Mouse (Mus musculus) G1E (cell line): ENCODE measurements around the gene Ndufa11.

Source experiments
- CTCF ChIP-seq: IDR thresholded peaks from 2 replicates; pipeline ENCODE4 v1.5.1; 2012; ENCODE audit warnings: low read depth, low read length, inconsistent platforms, mixed read lengths
- GATA1 ChIP-seq: IDR thresholded peaks from 2 replicates; pipeline ENCODE4 v1.6.1; 2012; ENCODE audit warnings: borderline replicate concordance, low read length, inconsistent platforms, mixed read lengths
- GATA2 ChIP-seq: IDR thresholded peaks from 2 replicates; pipeline ENCODE4 v1.6.1; 2012; ENCODE audit warnings: low read depth, low read length, inconsistent platforms, borderline replicate concordance
- POLR2AphosphoS5 ChIP-seq: IDR thresholded peaks from 2 replicates; pipeline ENCODE4 v1.6.1; 2012; ENCODE audit warnings: low read depth, low read length, inconsistent platforms; ENCODE audit not compliant: insufficient replicate concordance
- TAL1 ChIP-seq: conservative IDR thresholded peaks from 2 replicates; pipeline ENCODE4 v1.6.1; 2012; ENCODE audit warnings: low read depth, low read length, inconsistent platforms, mixed read lengths

DNA sequence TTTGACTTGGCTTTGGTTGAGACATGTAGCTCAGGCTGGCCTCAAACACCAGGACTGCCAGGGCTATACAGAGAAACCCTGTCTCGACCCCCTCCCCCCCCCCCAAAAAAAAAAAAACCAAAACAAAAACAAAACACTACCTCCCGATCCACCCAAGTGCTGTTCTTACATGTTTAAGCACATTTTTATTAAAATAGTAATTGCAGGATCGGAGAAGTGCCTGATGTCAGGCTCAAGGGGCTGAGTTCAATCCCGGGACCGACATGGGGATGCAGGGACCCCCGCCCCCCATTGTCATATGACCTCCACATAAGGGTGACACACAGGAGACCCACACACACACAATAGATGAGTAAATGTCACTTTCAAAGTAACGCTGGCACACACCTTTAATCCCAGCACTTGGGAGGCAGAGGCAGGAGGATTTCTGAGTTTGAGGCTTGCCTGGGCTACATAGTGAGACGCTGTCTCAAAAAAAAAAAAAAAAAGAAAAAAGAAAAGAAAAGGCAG, 46.2 kb downstream of the Ndufa11 start:
- TF ChIP-seq GATA1 = no peak
- no peak for TF ChIP-seq CTCF
- TF ChIP-seq TAL1 = no peak
- TF ChIP-seq POLR2AphosphoS5 = no peak
- no peak for TF ChIP-seq GATA2
